In genomic region chr15:86181941-86182439, GRCm38 (mm10) we compare ENCODE assay signal across 9 mouse cellular contexts. TPM values are rescaled to one million over a fixed set of nuclear protein-coding genes. Genes with fewer than 3 reads are reported as not detected.
A peak's percentile ranks its signal among the peaks of the same experiment; 100 is the strongest.
DNase-seq lines count a peak whose midpoint lies in the region; ATAC-seq and TF ChIP-seq lines count a peak whose summit lies in the region.
"Had no signal": no experiment of that assay in that cellular context is flagged by ENCODE, and none has a peak within 500 bp of the region (broad histone marks: within the 10 kb centered on the region; RNA-seq: fewer than 3 reads in every experiment).

No protein-coding gene starts in this region.

- no peaks in the 10 kb centered on the region for H3K36me3 ChIP-seq in forebrain, embryonic 13.5 days (ENCODE audit: poor library complexity, severe bottlenecking)
- no peaks in the 10 kb centered on the region for H3K36me3 ChIP-seq in forebrain, embryonic 16.5 days (ENCODE audit: control insufficient read depth, insufficient read depth)
- no peaks in the 10 kb centered on the region for H3K36me3 ChIP-seq in myocyte (ENCODE audit: control insufficient read depth, insufficient read depth)
- H3K36me3 ChIP-seq: G1E had no signal

- H3K4me1 ChIP-seq in forebrain, embryonic 13.5 days: peaks cover 38% of the 10 kb centered on the region
- peaks cover 29% of the 10 kb centered on the region for H3K4me1 ChIP-seq in forebrain, embryonic 16.5 days (replicated peaks; ENCODE audit: control insufficient read depth, insufficient read depth, low read length)

- peak; percentile 63 for DNase-seq in heart, adult 8-10 months (ENCODE audit: low spot score)
- DNase-seq in kidney, postnatal 25 days: peak; percentile 51 to 74
- DNase-seq in frontal cortex, adult 2 months (ENCODE audit: extremely low spot score in 1 of 2, low spot score in 1 of 2): no peak
- no peak for DNase-seq in frontal cortex, postnatal 10 days (ENCODE audit: low spot score in 2 of 2)

- no peak overlapping the region for H3K4me3 ChIP-seq in forebrain, embryonic 13.5 days
- no peak overlapping the region for H3K4me3 ChIP-seq in forebrain, embryonic 16.5 days (replicated peaks; ENCODE audit: low read length)
- H3K4me3 ChIP-seq in myocyte: peak overlapping the region; percentile 0

- H3K9me3 ChIP-seq in forebrain, embryonic 13.5 days (replicated peaks): no peaks in the 10 kb centered on the region
- no peaks in the 10 kb centered on the region for H3K9me3 ChIP-seq in forebrain, embryonic 16.5 days (ENCODE audit: control insufficient read depth, low read length)
- H3K9me3 ChIP-seq: G1E had no signal

- no peak for ATAC-seq in forebrain, embryonic 13.5 days
- ATAC-seq in forebrain, embryonic 16.5 days: no peak
- peak; percentile 11 for ATAC-seq in CD4-positive, CD25-positive, alpha-beta regulatory T cell, adult 4 months

- peaks cover 35% of the 10 kb centered on the region for H3K79me2 ChIP-seq in myocyte (ENCODE audit: control insufficient read depth, insufficient read depth)

- H3K27ac ChIP-seq in forebrain, embryonic 13.5 days: peak overlapping the region; percentile 16; the same call in 1 of the 2 replicates
- no peak overlapping the region for H3K27ac ChIP-seq in forebrain, embryonic 16.5 days (ENCODE audit: low read length)

- no peak overlapping the region for H3ac ChIP-seq in myocyte (ENCODE audit: control insufficient read depth, insufficient read length)

- no peaks in the 10 kb centered on the region for H3K27me3 ChIP-seq in forebrain, embryonic 13.5 days
- no peaks in the 10 kb centered on the region for H3K27me3 ChIP-seq in forebrain, embryonic 16.5 days (replicated peaks; ENCODE audit: control insufficient read depth, insufficient read depth, low read length)
- H3K27me3 ChIP-seq in myocyte (ENCODE audit: control insufficient read depth, insufficient read depth, insufficient read length): no peaks in the 10 kb centered on the region

- 66% methylated on average over 11 of the region's 11 CpGs for WGBS in forebrain, embryonic 13.5 days
- 59% methylated on average over 11 of the region's 11 CpGs for WGBS in forebrain, embryonic 16.5 days

- H3K9ac ChIP-seq in forebrain, embryonic 13.5 days: peak overlapping the region; percentile 18; the same call in 1 of the 2 replicates
- no peak overlapping the region for H3K9ac ChIP-seq in forebrain, embryonic 16.5 days (replicated peaks; ENCODE audit: low read depth, low read length)

- no peak overlapping the region; the same call in 1 of the 2 replicates for H3K4me2 ChIP-seq in forebrain, embryonic 13.5 days
- no peak overlapping the region for H3K4me2 ChIP-seq in forebrain, embryonic 16.5 days (ENCODE audit: low read length)
- no peak overlapping the region for H3K4me2 ChIP-seq in myocyte (ENCODE audit: low read depth)

- no peak for TF ChIP-seq POLR2A in myocyte (IDR thresholded peaks at IDR 0.05; ENCODE audit: insufficient read length, low read depth)

TF ChIP-seq in myocyte, 11 proteins besides CTCF, POLR2A, EP300 and RAD21:
- TF ChIP-seq TCF3 (IDR thresholded peaks at IDR 0.05; ENCODE audit: insufficient read length, low read depth): no peak
- TF ChIP-seq MYOD1 (IDR thresholded peaks at IDR 0.05; ENCODE audit: control insufficient read depth in 1 of 3, insufficient read length in 2 of 3, low read depth in 2 of 3): no peak
- no peak for TF ChIP-seq MYOG (IDR thresholded peaks at IDR 0.05; ENCODE audit: control insufficient read depth in 1 of 3, insufficient read depth in 1 of 3, insufficient read length in 2 of 3, low read depth in 2 of 3)
- no peak for TF ChIP-seq POLR2AphosphoS2 (IDR thresholded peaks at IDR 0.05; ENCODE audit: insufficient read length, low read depth)
- TF ChIP-seq TCF12 (IDR thresholded peaks at IDR 0.05; ENCODE audit: insufficient read depth, poor library complexity, severe bottlenecking): no peak
- no peak for TF ChIP-seq MAX (IDR thresholded peaks at IDR 0.05; ENCODE audit: low read depth)
- no peak for TF ChIP-seq SRF (IDR thresholded peaks at IDR 0.05; ENCODE audit: control insufficient read depth, insufficient read length, low read depth)
- TF ChIP-seq E2F4 (IDR thresholded peaks at IDR 0.05; ENCODE audit: insufficient read depth): no peak
- no peak for TF ChIP-seq CEBPB (IDR thresholded peaks at IDR 0.05; ENCODE audit: insufficient read depth, poor library complexity, severe bottlenecking)
- TF ChIP-seq REST (IDR thresholded peaks at IDR 0.05; ENCODE audit: insufficient read depth, insufficient read length): no peak
- no peak for TF ChIP-seq USF1 (IDR thresholded peaks at IDR 0.05; ENCODE audit: low read depth)

RNA-seq across cellular contexts. Expression of gene Cerk, which starts 4.0 kb away (rescaled TPM):
- polyA plus RNA-seq in forebrain, embryonic 13.5 days (2015; fragmentation: Nextera tagmentation; extraction: Ambion mirVana): 19.0 and 20.0 TPM in 2 replicates
- polyA plus RNA-seq in forebrain, embryonic 16.5 days (2015; fragmentation: Nextera tagmentation; extraction: Ambion mirVana): 23.4 and 23.8 TPM in 2 replicates
- polyA plus RNA-seq in CD4-positive, CD25-positive, alpha-beta regulatory T cell, adult 4 months (2017; shearing (Covaris generic)): 1 to 10 TPM; 5.1 to 6.1 TPM
- 10 to 100 TPM; 25.5 to 32.9 (median 29.4) TPM for total RNA-seq in heart, adult 8-10 months (2022)
- polyA plus RNA-seq in myocyte (2012; fragmentation: generic; extraction: Trizol): 13.8 TPM
- polyA plus RNA-seq in frontal cortex, adult 2 months (2012; rRNA removed): 50.2 TPM in 2 replicates

RNA-seq across cellular contexts. Expression of gene Tbc1d22a, which starts 32.3 kb away (rescaled TPM):
- polyA plus RNA-seq in forebrain, embryonic 13.5 days (2015; fragmentation: Nextera tagmentation; extraction: Ambion mirVana): 10.1 and 10.7 TPM in 2 replicates
- polyA plus RNA-seq in forebrain, embryonic 16.5 days (2015; fragmentation: Nextera tagmentation; extraction: Ambion mirVana): 11.6 and 13.4 TPM in 2 replicates
- 10 to 100 TPM in 1 of 2 experiments, 1 to 10 TPM in 1; 8.4 to 16.2 TPM for polyA plus RNA-seq in CD4-positive, CD25-positive, alpha-beta regulatory T cell, adult 4 months (2017; shearing (Covaris generic))
- total RNA-seq in heart, adult 8-10 months (2022): 10 to 100 TPM; 24.9 to 30.8 (median 27.7) TPM
- polyA plus RNA-seq in myocyte (2012; fragmentation: generic; extraction: Trizol): 30.5 TPM
- polyA plus RNA-seq in frontal cortex, adult 2 months (2012; rRNA removed): 28.3 and 29.4 TPM in 2 replicates

Comparison
In these comparisons a context has a peak if more than half of its experiments do, and no peak if none do; other contexts are left out.
1. DNase-seq: peak in heart, adult 8-10 months (single experiment) and kidney, postnatal 25 days (2 of 2); none in frontal cortex, adult 2 months (0 of 2) and frontal cortex, postnatal 10 days (0 of 2).